Mouse (Mus musculus): ENCODE results near the gene Sobp. TPM values are rescaled to one million over a fixed set of nuclear protein-coding genes. Genes with fewer than 3 reads are reported as not detected.

The Sobp gene
- polyA plus RNA-seq, 1 experiment from 2014 or later = 0.27 TPM

DNA sequence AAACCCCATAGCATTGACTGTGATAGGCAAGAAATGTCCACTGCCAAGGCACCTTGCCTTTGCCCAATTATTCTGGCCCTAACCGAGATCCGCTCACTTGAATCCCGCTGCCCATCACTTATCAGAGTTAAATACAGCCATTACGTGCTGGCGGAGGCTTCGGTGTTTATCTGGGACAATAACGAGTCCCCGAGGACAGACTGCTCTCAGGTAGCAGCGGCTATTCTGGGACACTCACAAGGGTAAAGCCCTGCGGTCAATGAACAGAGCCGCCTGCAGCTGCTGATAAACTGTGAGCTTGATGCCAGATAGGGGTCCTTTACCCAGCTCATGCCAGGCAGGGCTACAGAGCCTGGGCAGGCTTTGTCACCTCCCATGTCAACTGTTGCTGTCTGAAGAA, 166.2 kb downstream of the Sobp start:
- ATAC-seq = no peak
- no peak for DNase-seq (ENCODE audit: low read depth, low spot score)
- ChIA-PET POLR2A (no interaction called here), CTCF (interaction anchor here (1.5 to 2.1 kb wide), 2 partner anchors 8 to 9 kb away, joined by 3 to 6 read pairs; no protein-coding TSS in a partner anchor)
- no peak for TF ChIP-seq CTCF (IDR thresholded peaks at IDR 0.05)
- peaks cover 5% of the 10 kb centered on the region for H3K27me3 ChIP-seq
- in situ Hi-C loops (cut with MboI; ENCODE audit: low pct_unique_long_range_greater_than_20kb) = no loop called here

DNA sequence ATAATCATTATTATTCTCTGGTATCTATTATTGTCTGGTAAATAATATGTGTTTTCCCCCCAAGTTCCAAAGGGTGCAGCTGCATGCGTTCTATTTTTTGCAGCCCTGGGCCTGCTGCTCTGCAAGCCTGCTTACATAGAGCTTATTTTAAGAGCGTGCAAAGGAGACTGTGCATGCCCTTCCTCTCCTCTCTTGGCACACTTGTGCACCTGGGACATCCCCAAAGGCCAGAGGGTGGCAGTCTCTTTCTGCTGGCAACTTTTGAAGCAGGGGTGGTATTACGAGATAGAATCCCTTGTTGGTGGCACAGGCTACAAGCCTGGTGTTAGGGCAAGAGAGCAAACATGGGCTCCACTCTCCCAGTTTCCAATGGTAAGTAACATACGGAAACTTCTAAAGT, 167.8 kb downstream of the Sobp start:
- no peak for ATAC-seq
- DNase-seq (ENCODE audit: low read depth, low spot score) = no peak
- ChIA-PET CTCF (interaction anchor here (2.1 kb wide), 1 partner anchor 11 kb away, joined by 6 read pairs; no protein-coding TSS in a partner anchor), POLR2A (no interaction called here)
- no peaks in the 10 kb centered on the region for H3K27me3 ChIP-seq
- no peak for TF ChIP-seq CTCF (IDR thresholded peaks at IDR 0.05)
- in situ Hi-C loops (cut with MboI; ENCODE audit: low pct_unique_long_range_greater_than_20kb) = no loop called here

DNA sequence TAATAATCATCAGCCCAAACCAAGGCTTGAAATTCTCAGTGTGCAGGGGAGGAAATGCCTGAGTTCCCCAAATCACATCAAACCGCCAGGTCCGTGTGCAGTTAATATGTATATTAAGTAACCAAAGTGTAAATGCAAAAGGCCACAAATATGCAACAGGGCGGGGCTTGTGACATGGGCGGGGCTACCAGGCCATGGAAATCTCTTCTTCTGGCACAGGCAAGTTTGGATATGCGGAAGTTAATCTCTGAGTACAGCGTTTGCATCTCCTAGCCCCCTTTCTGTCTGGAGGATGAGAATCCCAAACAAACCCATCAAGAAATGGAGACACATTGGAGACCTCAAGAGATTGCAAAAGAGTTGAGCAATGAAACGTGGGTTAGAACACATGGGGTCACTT, 168.7 kb downstream of the Sobp start:
- POLR2A ChIA-PET = no interaction called here

DNA sequence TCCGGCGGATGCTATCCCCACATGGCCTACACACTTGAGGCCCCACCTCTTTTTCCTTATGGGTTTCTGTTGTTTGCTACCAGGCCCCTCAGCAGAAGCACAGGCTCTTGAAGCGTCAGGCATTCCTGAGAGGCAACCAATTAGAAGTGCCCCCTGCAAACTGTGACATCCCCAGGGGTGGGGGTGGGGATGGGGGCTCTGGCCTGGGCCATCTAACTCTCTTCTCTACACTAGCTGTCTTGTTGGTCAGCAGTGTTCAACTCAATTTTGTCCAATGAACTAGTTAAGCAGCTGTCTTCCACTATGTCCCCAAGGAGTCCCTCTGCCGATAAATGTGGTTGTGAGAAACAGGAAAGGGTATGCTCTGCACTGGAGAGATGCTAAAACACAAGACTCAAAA, 169.3 kb downstream of the Sobp start:
- in situ Hi-C loops (cut with MboI; ENCODE audit: low pct_unique_long_range_greater_than_20kb) = no loop called here

More for the DNA sequence above, 168.7 kb downstream of the Sobp start:
- no peaks in the 10 kb centered on the region for H3K27me3 ChIP-seq
- ATAC-seq = no peak
- CTCF ChIA-PET = no interaction called here
- no peak for TF ChIP-seq CTCF (IDR thresholded peaks at IDR 0.05)
- in situ Hi-C loops (cut with MboI; ENCODE audit: low pct_unique_long_range_greater_than_20kb) = no loop called here
- no peak for DNase-seq (ENCODE audit: low read depth, low spot score)

DNA sequence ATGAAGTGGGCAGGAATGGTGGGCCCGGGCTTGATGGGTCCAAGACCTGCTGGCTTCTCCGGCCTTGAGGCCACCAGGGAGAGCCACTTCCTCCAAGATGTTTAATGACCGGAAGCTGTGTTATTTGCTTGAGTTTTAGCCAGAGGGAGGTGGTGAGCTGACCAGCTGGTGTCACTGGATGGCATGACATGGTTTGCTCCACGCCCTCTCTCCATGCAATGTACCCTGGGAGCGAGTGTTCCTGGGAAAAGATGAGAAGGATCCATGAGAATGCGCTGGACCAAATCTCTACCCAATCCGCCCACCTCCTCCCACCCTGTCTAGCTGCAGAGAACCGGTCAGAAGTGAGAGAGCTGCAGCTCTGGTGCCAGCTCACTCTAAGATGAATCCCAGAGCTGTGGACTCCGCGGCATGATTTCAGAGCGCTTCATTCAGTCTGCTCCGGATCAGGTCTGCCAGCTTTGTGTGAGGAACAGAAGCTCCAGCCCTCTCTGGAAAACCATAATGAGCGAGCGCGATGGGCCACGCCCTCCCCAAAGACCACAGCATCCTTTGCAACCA, 170.1 kb downstream of the Sobp start:
- ChIA-PET CTCF (interaction anchor here (1.0 kb wide), 1 partner anchor 11 kb away, joined by 3 read pairs; no protein-coding TSS in a partner anchor), POLR2A (no interaction called here)
- H3K27me3 ChIP-seq = no peaks in the 10 kb centered on the region
- no peak for TF ChIP-seq CTCF (IDR thresholded peaks at IDR 0.05)
- DNase-seq (ENCODE audit: low read depth, low spot score) (no peak), ATAC-seq (no peak)
- in situ Hi-C loops (cut with MboI; ENCODE audit: low pct_unique_long_range_greater_than_20kb) = no loop called here

More for the DNA sequence above, 169.3 kb downstream of the Sobp start:
- H3K27me3 ChIP-seq = no peaks in the 10 kb centered on the region
- ATAC-seq = no peak
- no peak for TF ChIP-seq CTCF (IDR thresholded peaks at IDR 0.05)
- ChIA-PET CTCF (interaction anchor here (1.0 kb wide), 1 partner anchor 11 kb away, joined by 3 read pairs; no protein-coding TSS in a partner anchor), POLR2A (no interaction called here)
- no peak for DNase-seq (ENCODE audit: low read depth, low spot score)

DNA sequence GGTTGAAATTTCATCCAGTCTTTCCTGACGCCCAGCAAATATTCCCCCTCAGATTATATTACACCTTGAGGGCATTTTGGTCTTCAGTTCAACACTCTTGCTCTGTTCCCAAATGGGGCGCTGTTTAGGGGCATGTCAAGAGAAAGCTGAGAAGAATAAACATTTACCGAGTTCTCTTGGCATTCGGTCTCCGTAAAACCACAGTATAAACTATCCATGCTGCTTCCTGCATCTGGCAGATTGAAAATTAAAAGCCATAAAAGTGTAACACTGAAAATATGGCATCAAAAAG, 170.9 kb downstream of the Sobp start:
- ATAC-seq (no peak), DNase-seq (ENCODE audit: low read depth, low spot score) (no peak)
- in situ Hi-C loops (cut with MboI; ENCODE audit: low pct_unique_long_range_greater_than_20kb) = no loop called here
- no peaks in the 10 kb centered on the region for H3K27me3 ChIP-seq
- ChIA-PET CTCF (no interaction called here), POLR2A (no interaction called here)
- TF ChIP-seq CTCF (IDR thresholded peaks at IDR 0.05) = no peak

DNA sequence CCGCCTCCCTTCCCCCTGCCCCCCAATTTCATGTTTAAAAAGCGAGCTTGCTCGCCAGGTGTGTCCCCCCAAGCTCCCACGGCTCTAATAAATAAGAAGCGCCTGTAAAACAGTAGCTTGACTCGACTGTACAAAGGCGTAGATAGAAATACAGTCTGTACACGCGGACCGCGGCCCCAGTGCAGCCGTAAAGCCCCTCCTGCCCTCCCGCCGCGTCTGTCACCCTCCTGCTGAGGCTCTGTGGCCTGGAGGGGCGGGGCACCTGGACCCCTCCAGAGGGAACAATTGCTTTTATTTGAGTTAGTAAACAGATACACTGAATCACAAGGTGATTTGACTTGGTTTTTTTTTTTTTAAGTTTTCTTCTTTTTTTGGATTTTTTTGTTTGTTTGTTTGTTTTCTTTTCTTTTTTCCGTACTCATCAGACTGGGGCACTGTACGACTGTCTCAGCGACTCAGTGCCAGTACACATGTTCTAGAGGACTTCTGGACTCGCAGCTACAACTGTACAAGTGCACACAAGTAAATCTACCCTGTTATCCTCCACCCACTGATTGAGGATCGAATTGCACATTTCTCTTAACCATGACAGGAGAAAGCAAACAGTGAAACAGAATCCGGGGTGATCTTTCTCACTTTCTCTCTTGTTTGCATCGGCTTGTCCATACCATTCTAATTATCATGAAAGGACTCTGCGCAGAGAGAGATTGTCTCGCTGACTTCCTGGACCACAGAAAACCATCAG, 171.4 kb downstream of the Sobp start:
- ChIA-PET POLR2A (interaction anchor here (0.6 kb wide), 1 partner anchor 115 kb away, joined by 3 read pairs; no protein-coding TSS in a partner anchor), CTCF (interaction anchor here (1.0 kb wide), 1 partner anchor 12 kb away, joined by 3 read pairs; no protein-coding TSS in a partner anchor)
- H3K27me3 ChIP-seq = no peaks in the 10 kb centered on the region
- no peak for TF ChIP-seq CTCF (IDR thresholded peaks at IDR 0.05)
- DNase-seq (ENCODE audit: low read depth, low spot score) (no peak), ATAC-seq (no peak)
- in situ Hi-C loops (cut with MboI; ENCODE audit: low pct_unique_long_range_greater_than_20kb) = no loop called here

DNA sequence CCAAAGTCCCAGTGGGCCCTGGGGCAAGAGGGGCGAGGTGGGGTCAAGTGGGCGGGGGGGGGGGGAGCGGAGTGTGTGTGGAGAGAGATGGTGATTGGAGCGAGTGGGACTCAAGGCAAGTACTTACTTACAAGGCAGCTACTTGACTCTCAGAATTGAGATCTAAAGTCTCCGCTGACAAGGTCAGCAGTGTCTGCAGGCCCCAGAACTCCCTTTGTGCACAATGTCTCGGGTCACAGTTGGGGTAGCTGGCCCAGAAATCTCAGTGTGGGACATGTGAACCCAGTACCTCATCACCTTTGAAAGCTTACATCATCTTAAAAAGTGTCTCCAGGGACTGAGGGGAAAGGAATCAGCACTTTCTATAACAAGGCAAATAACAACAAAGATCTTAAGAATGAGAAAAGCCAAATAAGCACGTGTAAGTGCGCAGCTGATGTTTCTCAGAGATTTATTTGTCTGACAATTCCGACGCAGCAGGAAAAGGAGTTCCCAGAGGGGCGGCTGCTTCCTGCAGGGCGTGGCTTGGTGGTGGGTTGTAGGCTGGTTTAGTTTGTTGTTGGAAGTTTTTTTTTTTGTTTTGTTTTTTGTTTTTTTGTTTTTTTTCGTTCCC, 172.2 kb downstream of the Sobp start:
- no peak for TF ChIP-seq CTCF (IDR thresholded peaks at IDR 0.05)
- ChIA-PET CTCF (interaction anchor here (1.0 kb wide), 1 partner anchor 12 kb away, joined by 3 read pairs; no protein-coding TSS in a partner anchor), POLR2A (interaction anchor here (0.6 kb wide), 1 partner anchor 116 kb away, joined by 3 read pairs; no protein-coding TSS in a partner anchor)
- in situ Hi-C loops (cut with MboI; ENCODE audit: low pct_unique_long_range_greater_than_20kb) = no loop called here
- H3K27me3 ChIP-seq = no peaks in the 10 kb centered on the region
- ATAC-seq = no peak
- DNase-seq (ENCODE audit: low read depth, low spot score) = no peak

DNA sequence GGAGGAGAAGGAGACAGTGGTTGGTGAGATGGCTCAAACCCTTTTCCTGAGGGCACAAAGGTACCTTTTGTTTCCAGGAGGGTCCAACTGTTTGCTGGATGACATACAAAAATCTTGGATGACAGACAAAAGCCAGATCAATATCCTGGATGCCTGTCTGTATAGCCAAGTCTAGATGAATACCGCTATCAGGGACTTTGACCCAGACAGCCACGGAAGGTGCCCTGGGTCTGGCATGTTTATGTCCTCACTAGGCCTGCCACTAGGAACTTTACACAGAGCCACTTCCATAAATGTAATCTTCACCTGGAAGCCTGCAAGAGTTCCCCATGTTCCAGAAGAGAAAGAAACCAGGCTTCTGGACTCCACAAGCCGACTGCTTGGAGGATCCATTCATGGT, 172.9 kb downstream of the Sobp start:
- no peak for ATAC-seq
- in situ Hi-C loops (cut with MboI; ENCODE audit: low pct_unique_long_range_greater_than_20kb) = no loop called here
- no peak for TF ChIP-seq CTCF (IDR thresholded peaks at IDR 0.05)
- ChIA-PET CTCF (no interaction called here), POLR2A (no interaction called here)
- H3K27me3 ChIP-seq = no peaks in the 10 kb centered on the region
- DNase-seq (ENCODE audit: low read depth, low spot score) = no peak

DNA sequence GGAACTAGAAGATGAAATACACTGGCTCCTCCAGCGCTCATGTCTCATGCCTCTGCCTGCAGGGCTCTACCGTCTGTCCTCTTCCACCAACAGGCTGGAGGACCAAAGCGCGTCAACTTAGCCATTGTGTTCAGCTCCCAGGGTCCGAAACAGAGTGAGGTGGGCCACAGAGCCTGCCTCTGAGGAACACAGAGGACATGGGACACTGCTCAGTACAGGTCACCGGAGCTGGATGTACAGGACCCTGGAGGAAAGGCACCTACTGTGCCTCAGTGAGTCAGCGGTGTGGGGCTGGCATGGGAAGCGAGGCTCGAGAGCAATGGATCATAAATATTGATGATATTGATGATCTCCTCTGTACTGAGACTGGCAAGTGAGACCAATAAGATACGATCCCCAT, 175.0 kb downstream of the Sobp start:
- POLR2A ChIA-PET = no interaction called here
- TF ChIP-seq CTCF (IDR thresholded peaks at IDR 0.05) = no peak
- no peaks in the 10 kb centered on the region for H3K27me3 ChIP-seq
- no peak for ATAC-seq
- CTCF ChIA-PET = interaction anchor here (1.0 kb wide), 1 partner anchor 9 kb away, joined by 3 read pairs; no protein-coding TSS in a partner anchor
- in situ Hi-C loops (cut with MboI; ENCODE audit: low pct_unique_long_range_greater_than_20kb) = no loop called here
- no peak for DNase-seq (ENCODE audit: low read depth, low spot score)

DNA sequence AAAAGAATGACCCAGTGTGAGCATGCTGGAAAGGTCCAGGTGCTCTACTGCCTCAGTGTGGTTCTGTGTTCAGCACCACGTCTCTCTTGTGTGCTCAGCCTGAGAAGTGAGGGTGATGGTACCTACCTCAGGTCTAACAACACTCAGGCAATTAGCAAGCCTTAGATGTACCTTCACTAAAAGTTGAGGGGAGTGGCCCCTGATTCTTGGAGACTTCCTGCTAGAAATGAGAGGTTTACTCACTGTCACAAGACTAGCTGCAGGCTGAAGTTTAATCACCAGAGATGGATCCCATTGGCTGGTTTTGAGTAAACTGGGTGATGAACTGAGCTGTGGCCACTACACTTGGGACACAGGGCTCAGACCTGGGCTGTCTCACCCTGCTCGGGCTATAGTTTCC, 177.1 kb downstream of the Sobp start:
- TF ChIP-seq CTCF (IDR thresholded peaks at IDR 0.05) = no peak
- in situ Hi-C loops (cut with MboI; ENCODE audit: low pct_unique_long_range_greater_than_20kb) = no loop called here

More for the DNA sequence above, 177.1 kb downstream of the Sobp start:
- DNase-seq (ENCODE audit: low read depth, low spot score) = no peak
- ChIA-PET POLR2A (no interaction called here), CTCF (no interaction called here)
- H3K27me3 ChIP-seq = no peaks in the 10 kb centered on the region
- ATAC-seq = no peak
